Comparison of ENCODE assay signal across 9 mouse cellular contexts in genomic region chr9:62286967-62287632, GRCm38 (mm10). TPM values are rescaled to one million over a fixed set of nuclear protein-coding genes. Genes with fewer than 3 reads are reported as not detected.
DNase-seq lines count a peak whose midpoint lies in the region; ATAC-seq and TF ChIP-seq lines count a peak whose summit lies in the region.
"Had no signal": no experiment of that assay in that cellular context is flagged by ENCODE, and none has a peak within 500 bp of the region (broad histone marks: within the 10 kb centered on the region; RNA-seq: fewer than 3 reads in every experiment).

No protein-coding gene starts in this region.

- H3K9ac ChIP-seq in hindbrain, embryonic 11.5 days (ENCODE audit: low read depth, low read length) = no peak overlapping the region
- no peak overlapping the region for H3K9ac ChIP-seq in hindbrain, embryonic 12.5 days
- H3K9ac ChIP-seq: embryonic facial prominence, embryonic 15.5 days had no signal

- 48% methylated on average over 4 of the region's 4 CpGs for WGBS in hindbrain, embryonic 11.5 days
- WGBS in hindbrain, embryonic 12.5 days = 53% methylated on average over 4 of the region's 4 CpGs
- WGBS in thymus, adult 2 months = 68% methylated on average over 4 of the region's 4 CpGs

- no peak overlapping the region for H3K4me2 ChIP-seq in hindbrain, embryonic 11.5 days (replicated peaks; ENCODE audit: low read depth, low read length)
- no peak overlapping the region for H3K4me2 ChIP-seq in hindbrain, embryonic 12.5 days (replicated peaks)
- H3K4me2 ChIP-seq: embryonic facial prominence, embryonic 15.5 days had no signal

- TF ChIP-seq POLR2A in thymus, adult 2 months (IDR thresholded peaks at IDR 0.05; ENCODE audit: control insufficient read depth, extremely low read depth, insufficient read depth, low read length, poor library complexity) = no peak

- no peaks in the 10 kb centered on the region for H3K9me3 ChIP-seq in hindbrain, embryonic 11.5 days (ENCODE audit: control insufficient read depth, low read length)
- no peaks in the 10 kb centered on the region for H3K9me3 ChIP-seq in hindbrain, embryonic 12.5 days (replicated peaks)
- H3K9me3 ChIP-seq: embryonic facial prominence, embryonic 15.5 days had no signal

- no peaks in the 10 kb centered on the region for H3K4me1 ChIP-seq in hindbrain, embryonic 11.5 days (replicated peaks; ENCODE audit: control insufficient read depth, insufficient read depth, low read length)
- no peaks in the 10 kb centered on the region for H3K4me1 ChIP-seq in hindbrain, embryonic 12.5 days
- no peaks in the 10 kb centered on the region for H3K4me1 ChIP-seq in thymus, adult 2 months (replicated peaks; ENCODE audit: control insufficient read depth, insufficient read depth, low read length)
- H3K4me1 ChIP-seq: embryonic facial prominence, embryonic 15.5 days had no signal

- H3K4me3 ChIP-seq in hindbrain, embryonic 11.5 days (ENCODE audit: low read depth, low read length) = no peak overlapping the region
- H3K4me3 ChIP-seq in hindbrain, embryonic 12.5 days = no peak overlapping the region
- no peak overlapping the region for H3K4me3 ChIP-seq in thymus, adult 2 months (ENCODE audit: control insufficient read depth, insufficient read depth, low read length)
- H3K4me3 ChIP-seq: embryonic facial prominence, embryonic 15.5 days had no signal

- no peak overlapping the region for H3K27ac ChIP-seq in hindbrain, embryonic 11.5 days (ENCODE audit: low read depth, low read length)
- H3K27ac ChIP-seq in hindbrain, embryonic 12.5 days = no peak overlapping the region
- H3K27ac ChIP-seq in thymus, adult 2 months (ENCODE audit: control insufficient read depth, insufficient read depth, low read length) = no peak overlapping the region
- H3K27ac ChIP-seq: embryonic facial prominence, embryonic 15.5 days had no signal

- H3K36me3 ChIP-seq in hindbrain, embryonic 11.5 days (ENCODE audit: control insufficient read depth, insufficient read depth, low read length) = no peaks in the 10 kb centered on the region
- H3K36me3 ChIP-seq in hindbrain, embryonic 12.5 days = no peaks in the 10 kb centered on the region
- no peaks in the 10 kb centered on the region for H3K36me3 ChIP-seq in thymus, adult 2 months (ENCODE audit: control insufficient read depth, insufficient read depth, low read length)
- H3K36me3 ChIP-seq: embryonic facial prominence, embryonic 15.5 days had no signal

- ATAC-seq in hindbrain, embryonic 11.5 days (ENCODE audit: low FRiP score) = no peak
- no peak for ATAC-seq in hindbrain, embryonic 12.5 days (ENCODE audit: low FRiP score)
- peak; percentile 73; the same call in 1 of the 2 replicates for ATAC-seq in monocyte, adult 5-6 weeks (replicated peaks; ENCODE audit: insufficient number of reproducible peaks, low FRiP score, low TSS enrichment, poor library complexity, severe bottlenecking)

- peak; percentile 86 for DNase-seq in hindbrain, embryonic 11.5 days (ENCODE audit: low spot score)
- DNase-seq in MN1 (ENCODE audit: low spot score) = peak; percentile 86
- DNase-seq in cerebellum, adult 9-10 months = peak; percentile 81
- DNase-seq in gastrocnemius, postnatal 4 days (ENCODE audit: low spot score in 2 of 2) = peak; percentile 51 to 71
- peak; percentile 81 to 89 for DNase-seq in left cerebral cortex, adult 18-20 months (ENCODE audit: low spot score in 2 of 2)
- DNase-seq in thymus, adult 2 months = peak; percentile 72

- no peaks in the 10 kb centered on the region for H3K27me3 ChIP-seq in hindbrain, embryonic 11.5 days (ENCODE audit: control insufficient read depth, insufficient read depth, low read length)
- 0 out of 2 replicates have a peak, but pooled peaks cover 3% of the 10 kb centered on the region for H3K27me3 ChIP-seq in hindbrain, embryonic 12.5 days
- no peaks in the 10 kb centered on the region for H3K27me3 ChIP-seq in thymus, adult 2 months (ENCODE audit: control insufficient read depth, insufficient read depth, low read length)
- H3K27me3 ChIP-seq: embryonic facial prominence, embryonic 15.5 days had no signal

- TF ChIP-seq CTCF in thymus, adult 2 months (IDR thresholded peaks at IDR 0.05; ENCODE audit: borderline replicate concordance, control insufficient read depth, extremely low read depth, insufficient read depth, low read length, poor library complexity) = no peak

RNA-seq across cellular contexts. Expression of gene Spesp1, which starts 5.1 kb away (rescaled TPM):
- not detected in 2 replicates for polyA plus RNA-seq in hindbrain, embryonic 11.5 days (2014; fragmentation: Nextera tagmentation; extraction: Ambion mirVana)
- polyA plus RNA-seq in hindbrain, embryonic 12.5 days (2016; fragmentation: Nextera tagmentation; extraction: Ambion mirVana) = not detected in 2 replicates
- total RNA-seq in gastrocnemius, postnatal 4 days (2021) = not detected
- not detected for total RNA-seq in left cerebral cortex, adult 18-20 months (2021)
- not detected in 3 replicates for total RNA-seq in monocyte, adult 5-6 weeks (2017)
- 0.07 TPM in 1 of 2 replicates, not detected in the other for polyA plus RNA-seq in thymus, adult 2 months (2012; rRNA removed)
- polyA plus RNA-seq: embryonic facial prominence, embryonic 15.5 days had no signal

RNA-seq across cellular contexts. Expression of gene Anp32a, which starts 54.0 kb away (rescaled TPM):
- polyA plus RNA-seq in hindbrain, embryonic 11.5 days (2014; fragmentation: Nextera tagmentation; extraction: Ambion mirVana) = 220 and 221 TPM in 2 replicates
- polyA plus RNA-seq in hindbrain, embryonic 12.5 days (2016; fragmentation: Nextera tagmentation; extraction: Ambion mirVana) = 166 and 171 TPM in 2 replicates
- total RNA-seq in gastrocnemius, postnatal 4 days (2021) = 100 to 1,000 TPM; 119 to 134 TPM
- 100 to 1,000 TPM; 255 to 287 TPM for total RNA-seq in left cerebral cortex, adult 18-20 months (2021)
- total RNA-seq in monocyte, adult 5-6 weeks (2017) = 648 to 883 TPM (median 742 TPM) in 3 replicates
- 37.4 and 38.0 TPM in 2 replicates for polyA plus RNA-seq in thymus, adult 2 months (2012; rRNA removed)
